Mouse (Mus musculus) embryonic facial prominence, embryonic 14.5 days (tissue): Measurements from ENCODE around the gene Gmpr. TPM values are rescaled to one million over a fixed set of nuclear protein-coding genes. Genes with fewer than 3 reads are reported as not detected.
A peak's percentile ranks its signal among the peaks of the same experiment; 100 is the strongest.

ENCODE experiments used
- ATAC-seq: fragments of 200-750 bp; cut with Nextera tagmentation; 2 replicates; pipeline ENCODE4 v1.8.0; 2017; ENCODE audit warnings: low read depth, moderate number of reproducible peaks, moderate TSS enrichment
- DNase-seq: peaks from one replicate; pipeline ENCODE4 v3.0.0-alpha.2; 2015; ENCODE audit warnings: low spot score
- H3K27ac ChIP-seq: fragments of 300-500 bp; sonication (generic); replicated peaks from 2 replicates; pipeline ENCODE4 v1.5.1; 2014; ENCODE audit warnings: low read depth, mild to moderate bottlenecking, low read length, moderate library complexity
- H3K27me3 ChIP-seq: fragments of 300-500 bp; sonication (generic); replicated peaks from 2 replicates; pipeline ENCODE4 v1.6.1; 2014; ENCODE audit warnings: low read length; ENCODE audit not compliant: control insufficient read depth, insufficient read depth
- H3K36me3 ChIP-seq: fragments of 300-500 bp; sonication (generic); 2 replicates; pipeline ENCODE4 v1.6.1; 2014; ENCODE audit warnings: low read length, mixed read lengths; ENCODE audit not compliant: control insufficient read depth, insufficient read depth
- H3K4me1 ChIP-seq: fragments of 300-500 bp; sonication (generic); 2 replicates; pipeline ENCODE4 v1.6.1; 2014; ENCODE audit warnings: antibody characterized with exemption, low read length; ENCODE audit not compliant: control insufficient read depth, insufficient read depth
- H3K4me2 ChIP-seq: fragments of 300-500 bp; sonication (generic); 2 replicates; pipeline ENCODE4 v1.6.1; 2014; ENCODE audit warnings: low read depth, mild to moderate bottlenecking, low read length, moderate library complexity, mixed read lengths
- H3K4me3 ChIP-seq: fragments of 300-500 bp; sonication (generic); 2 replicates; pipeline ENCODE4 v1.5.1; 2014; ENCODE audit warnings: low read depth, mild to moderate bottlenecking, low read length
- H3K9ac ChIP-seq: fragments of 300-500 bp; sonication (generic); 2 replicates; pipeline ENCODE4 v1.6.1; 2014; ENCODE audit warnings: low read depth, mild to moderate bottlenecking, low read length, moderate library complexity, mixed read lengths
- H3K9me3 ChIP-seq: fragments of 300-500 bp; sonication (generic); 2 replicates; pipeline ENCODE4 v1.6.1; 2016; ENCODE audit warnings: low read length; ENCODE audit not compliant: control insufficient read depth
- WGBS: fragments of 180-500 bp; shearing (Covaris S2); extraction: QIAGEN DNeasy Blood & Tissue Kit; methylation state at CpG from one replicate; pipeline ENCODE4 v1.1.7; 2014; 5-methylcytosine and 5-hydroxymethylcytosine counted together
- polyA plus RNA-seq: library from polyadenylated mRNA; unstranded; fragments of >200 nt; fragmentation: Nextera tagmentation; extraction: Ambion mirVana; gene quantifications from 2 replicates; pipeline ENCODE4 v1.2.1, GENCODE M21; 2014

Gene Gmpr
- polyA plus RNA-seq, 1 experiment from 2014 or later: 51.5 TPM

DNA sequence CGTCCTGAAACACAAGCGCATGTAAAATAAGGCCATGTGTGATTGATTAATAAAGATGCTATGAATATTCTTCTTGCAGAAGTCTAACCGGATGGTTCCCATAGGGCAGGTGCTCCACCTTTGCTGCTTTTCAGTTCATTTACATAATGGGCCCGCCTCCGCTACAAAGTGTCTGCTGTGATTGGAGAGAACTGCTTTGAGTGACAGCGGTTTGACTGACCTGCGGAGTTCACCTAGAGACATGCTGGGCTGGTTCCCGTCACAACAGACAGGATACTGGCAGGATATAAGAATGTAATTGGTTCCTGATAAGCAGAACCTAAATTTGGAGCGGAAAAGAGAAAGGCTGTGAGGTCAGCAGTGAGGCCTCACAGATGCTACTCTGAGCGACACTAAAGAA, 13.4 kb upstream of the Gmpr start:
- WGBS: 42% methylated on average over 10 of the region's 10 CpGs

DNA sequence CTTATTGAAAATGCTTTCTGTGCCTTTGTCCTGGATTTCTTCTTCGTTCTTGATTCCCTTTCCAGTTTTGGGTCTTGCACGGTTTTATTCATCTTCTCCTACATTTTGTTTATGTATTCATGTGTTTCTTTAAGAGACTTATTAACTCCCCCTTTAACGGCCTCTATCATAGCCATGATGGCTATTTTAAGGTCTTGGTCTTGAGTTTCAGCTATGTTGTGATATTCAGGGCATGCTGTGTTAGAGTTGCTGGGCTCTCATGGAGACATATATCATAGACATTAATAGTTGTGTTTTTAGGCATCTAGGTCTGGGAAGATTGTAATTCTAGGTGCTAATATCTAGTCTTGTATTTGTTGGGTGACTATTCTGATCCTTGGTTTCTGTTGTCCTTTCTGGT, 8.6 kb upstream of the Gmpr start:
- no peak overlapping the region for H3K9ac ChIP-seq
- H3K27ac ChIP-seq: no peak overlapping the region
- no peaks in the 10 kb centered on the region for H3K36me3 ChIP-seq
- H3K4me3 ChIP-seq: no peak overlapping the region
- no peaks in the 10 kb centered on the region for H3K4me1 ChIP-seq
- H3K9me3 ChIP-seq: no peaks in the 10 kb centered on the region
- no peak overlapping the region for H3K4me2 ChIP-seq
- ATAC-seq (no peak), DNase-seq (no peak)
- H3K27me3 ChIP-seq: no peaks in the 10 kb centered on the region
- 87% methylated on average over 3 of the region's 3 CpGs for WGBS

More for the DNA sequence above, 13.4 kb upstream of the Gmpr start:
- no peaks in the 10 kb centered on the region for H3K9me3 ChIP-seq
- H3K27me3 ChIP-seq: no peaks in the 10 kb centered on the region
- peak overlapping the region; percentile 30 for H3K4me2 ChIP-seq
- ATAC-seq: no peak
- H3K36me3 ChIP-seq: no peaks in the 10 kb centered on the region
- no peak for DNase-seq
- no peak overlapping the region for H3K4me3 ChIP-seq
- H3K9ac ChIP-seq: no peak overlapping the region
- H3K4me1 ChIP-seq: no peaks in the 10 kb centered on the region
- no peak overlapping the region for H3K27ac ChIP-seq

DNA sequence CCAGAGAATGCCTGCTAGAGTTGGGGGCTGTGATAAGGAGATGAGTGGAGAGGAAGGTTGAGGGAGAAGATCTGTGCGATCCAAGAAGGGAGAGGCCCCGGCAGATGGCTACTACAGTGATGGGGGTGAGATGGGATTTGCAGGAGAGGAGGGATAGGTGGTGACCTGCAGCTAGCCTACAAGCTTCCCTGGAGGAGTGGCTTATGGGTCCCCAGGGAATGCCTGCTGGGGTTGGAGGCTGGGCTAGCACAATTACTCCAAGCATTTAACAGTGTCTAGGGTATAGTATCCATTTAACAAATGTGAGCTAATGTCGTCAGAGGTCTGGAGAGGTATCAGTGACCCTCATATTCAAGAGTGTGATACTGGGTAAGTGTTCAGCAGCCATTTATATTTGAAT, 7.9 kb upstream of the Gmpr start:
- DNase-seq: no peak
- no peak overlapping the region for H3K9ac ChIP-seq
- no peak; the same call in 1 of the 2 replicates for ATAC-seq
- H3K4me3 ChIP-seq: no peak overlapping the region
- H3K4me1 ChIP-seq: no peaks in the 10 kb centered on the region
- H3K27me3 ChIP-seq: no peaks in the 10 kb centered on the region
- H3K27ac ChIP-seq: no peak overlapping the region
- H3K36me3 ChIP-seq: no peaks in the 10 kb centered on the region
- no peaks in the 10 kb centered on the region for H3K9me3 ChIP-seq
- H3K4me2 ChIP-seq: no peak overlapping the region
- 86% methylated on average over 3 of the region's 3 CpGs for WGBS

DNA sequence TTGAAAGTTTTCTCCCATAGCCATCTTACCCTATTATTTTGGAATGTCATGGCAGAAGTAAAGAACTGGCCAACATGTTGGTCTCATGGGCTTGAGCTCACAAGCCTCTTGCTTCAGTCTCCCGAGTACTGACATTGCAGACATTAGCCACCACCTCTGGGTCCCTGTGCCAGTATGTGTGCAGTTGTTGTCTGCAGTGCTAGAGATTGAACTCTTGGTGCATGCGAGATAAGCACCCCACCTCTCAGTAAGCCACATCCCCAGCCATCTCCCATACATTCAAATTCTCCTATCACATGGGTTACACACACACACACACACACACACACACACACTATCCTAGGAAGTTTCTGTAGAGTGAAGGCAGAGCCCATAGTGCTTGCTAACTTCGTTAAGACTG, 7.3 kb upstream of the Gmpr start:
- ATAC-seq (no peak), DNase-seq (no peak)
- no peak overlapping the region for H3K27ac ChIP-seq
- H3K4me1 ChIP-seq: no peaks in the 10 kb centered on the region
- WGBS: 83% methylated on average over 3 of the region's 3 CpGs
- H3K4me2 ChIP-seq: no peak overlapping the region
- no peak overlapping the region for H3K9ac ChIP-seq
- no peaks in the 10 kb centered on the region for H3K36me3 ChIP-seq
- no peak overlapping the region for H3K4me3 ChIP-seq
- H3K27me3 ChIP-seq: no peaks in the 10 kb centered on the region
- H3K9me3 ChIP-seq: no peaks in the 10 kb centered on the region

DNA sequence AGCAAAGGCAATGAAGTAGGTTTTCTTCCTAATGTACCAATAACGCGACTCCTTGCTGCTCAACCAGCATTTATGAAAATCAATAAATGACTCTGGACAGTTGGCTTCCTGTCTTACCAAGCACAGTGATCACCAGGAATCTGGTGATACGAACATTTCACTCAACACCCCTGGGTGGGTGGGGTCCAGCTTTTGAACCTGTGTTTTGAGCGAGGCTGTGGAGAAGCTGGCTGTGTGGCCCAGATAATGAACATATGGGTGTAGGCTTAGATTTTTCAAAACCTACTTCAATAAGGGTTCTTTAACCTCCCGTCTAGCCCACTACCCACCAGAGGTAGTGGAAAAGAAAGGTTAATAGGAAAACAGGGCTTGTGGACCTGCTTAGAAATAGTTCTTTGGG, 4.5 kb upstream of the Gmpr start:
- Histone ChIP-seq H3K4me1 (0 out of 2 replicates have a peak, but pooled peaks cover 2% of the 10 kb centered on the region), H3K27me3 (no peaks in the 10 kb centered on the region), H3K4me3 (no peak overlapping the region), H3K9ac (no peak overlapping the region), H3K36me3 (no peaks in the 10 kb centered on the region), H3K4me2 (no peak overlapping the region), H3K27ac (no peak overlapping the region), H3K9me3 (no peaks in the 10 kb centered on the region)
- WGBS: 84% methylated on average over 5 of the region's 5 CpGs
- DNase-seq (no peak), ATAC-seq (no peak)

DNA sequence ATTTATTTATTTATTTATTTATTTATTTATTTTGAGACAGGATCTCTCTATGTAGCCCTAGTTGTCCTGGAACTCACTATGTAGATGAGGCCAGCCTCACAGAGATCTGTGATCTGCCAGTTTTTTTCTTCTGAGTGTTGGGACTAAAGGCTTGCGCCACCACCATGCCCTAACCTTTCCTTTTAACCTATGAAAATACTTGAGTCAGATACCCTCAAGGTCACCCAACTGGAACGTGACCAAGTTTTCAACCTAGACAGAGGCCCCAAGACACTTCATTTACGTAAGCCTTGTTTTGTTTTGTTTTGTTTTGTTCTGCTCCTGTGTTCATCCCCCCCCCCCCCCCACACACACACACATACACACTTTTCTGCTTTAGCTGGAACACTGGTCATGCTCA, 1.7 kb upstream of the Gmpr start:
- Histone ChIP-seq H3K27me3 (no peaks in the 10 kb centered on the region; the same call in 1 of the 2 replicates), H3K9me3 (no peaks in the 10 kb centered on the region), H3K36me3 (no peaks in the 10 kb centered on the region), H3K4me2 (no peak overlapping the region), H3K4me1 (peaks cover 3% of the 10 kb centered on the region; the same call in 1 of the 2 replicates), H3K4me3 (no peak overlapping the region), H3K9ac (no peak overlapping the region), H3K27ac (no peak overlapping the region)
- no peak for ATAC-seq
- no peak for DNase-seq
- WGBS: 87% methylated on average over 3 of the region's 3 CpGs

DNA sequence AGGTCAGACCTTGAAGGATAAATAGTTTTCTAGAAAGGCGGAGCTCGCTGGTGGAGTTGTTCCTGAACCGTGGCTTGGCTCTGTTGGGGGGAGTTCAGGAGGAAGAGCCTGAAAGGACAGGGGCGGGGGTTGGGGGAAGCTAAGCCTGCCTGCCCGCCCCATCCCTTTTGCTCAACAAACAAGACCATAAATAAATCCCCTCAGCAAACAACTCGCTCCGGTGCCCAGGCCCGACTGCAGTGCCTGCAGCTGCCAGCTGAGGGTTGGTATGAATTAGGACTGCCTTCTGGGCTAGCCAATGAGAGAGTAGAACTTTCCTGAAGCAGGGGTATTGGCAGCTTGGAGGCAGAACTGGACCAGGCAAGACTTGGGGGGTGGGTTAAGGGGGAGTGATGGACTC, 1.3 kb downstream of the Gmpr start:
- WGBS: 0% methylated on average over 8 of the region's 8 CpGs
- Histone ChIP-seq H3K27ac (no peak overlapping the region), H3K9ac (peak overlapping the region; percentile 69; the same call in 1 of the 2 replicates), H3K4me3 (peak overlapping the region; percentile 60), H3K9me3 (no peaks in the 10 kb centered on the region), H3K4me1 (peaks cover 16% of the 10 kb centered on the region), H3K4me2 (peak overlapping the region; percentile 98), H3K36me3 (no peaks in the 10 kb centered on the region), H3K27me3 (no peaks in the 10 kb centered on the region; the same call in 1 of the 2 replicates)
- ATAC-seq (peak; percentile 64), DNase-seq (peak; percentile 66)

DNA sequence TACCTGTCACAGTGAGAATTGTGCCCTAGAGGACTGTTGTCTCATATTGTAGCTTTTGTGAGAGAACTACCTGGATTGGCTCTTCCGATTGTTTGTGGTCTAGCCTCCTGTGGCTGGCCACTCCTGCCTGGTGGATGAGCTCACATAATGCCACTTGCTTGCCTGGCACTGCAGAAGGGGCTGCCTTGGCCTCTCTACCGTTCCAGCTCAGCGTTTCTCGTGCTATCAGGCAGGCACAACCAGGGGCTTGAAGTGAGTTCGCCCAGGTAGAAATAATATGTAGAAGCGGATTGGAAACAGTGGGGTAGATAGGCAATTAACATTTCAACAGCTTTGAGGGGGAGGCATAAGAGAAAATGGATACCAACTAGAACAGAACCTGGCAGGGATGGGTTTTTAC, 2.1 kb downstream of the Gmpr start:
- DNase-seq (no peak), ATAC-seq (no peak)
- Histone ChIP-seq H3K9me3 (no peaks in the 10 kb centered on the region), H3K9ac (no peak overlapping the region), H3K27ac (no peak overlapping the region), H3K4me3 (no peak overlapping the region), H3K4me1 (peaks cover 21% of the 10 kb centered on the region), H3K36me3 (no peaks in the 10 kb centered on the region), H3K27me3 (no peaks in the 10 kb centered on the region; the same call in 1 of the 2 replicates), H3K4me2 (no peak overlapping the region)
- 66% methylated on average over 6 of the region's 6 CpGs for WGBS

DNA sequence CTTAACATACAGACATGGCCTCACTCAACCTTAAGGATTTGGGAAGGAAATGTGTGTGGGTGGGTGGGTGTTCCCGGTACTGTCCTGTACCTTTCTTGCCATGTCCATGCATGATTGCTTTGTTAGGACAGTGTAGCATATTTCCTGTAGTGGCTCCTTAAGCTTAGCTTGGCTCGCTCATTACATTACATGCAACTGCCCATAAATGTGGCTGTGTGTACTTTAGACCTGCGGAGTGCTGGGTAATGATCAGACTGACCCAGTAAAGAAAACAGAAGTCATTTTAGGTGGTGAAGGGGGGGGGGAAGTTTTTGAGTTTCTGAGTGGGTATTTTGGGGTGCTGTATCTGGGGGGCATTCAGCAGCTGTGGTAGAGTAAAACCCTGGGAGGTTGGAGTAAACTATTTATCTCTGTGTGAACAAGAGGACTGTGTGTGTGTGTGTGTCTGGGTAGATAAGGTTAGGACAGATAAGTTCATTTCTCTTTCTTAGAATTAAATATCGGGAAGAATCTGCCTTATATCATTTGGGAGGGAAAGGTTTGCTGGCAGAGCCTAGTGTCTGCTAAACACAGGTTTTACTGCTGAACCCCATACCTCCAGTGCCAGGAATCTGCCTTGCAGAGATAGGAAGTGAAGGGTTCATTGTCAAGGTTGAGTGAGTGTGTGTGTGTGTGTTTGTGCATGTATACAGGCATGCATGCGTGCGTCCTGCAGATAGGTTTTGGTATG, 4.6 kb downstream of the Gmpr start:
- no peak for ATAC-seq
- Histone ChIP-seq H3K4me2 (no peak overlapping the region), H3K9ac (no peak overlapping the region), H3K9me3 (no peaks in the 10 kb centered on the region), H3K36me3 (no peaks in the 10 kb centered on the region), H3K4me3 (no peak overlapping the region), H3K4me1 (peaks cover 46% of the 10 kb centered on the region), H3K27me3 (no peaks in the 10 kb centered on the region; the same call in 1 of the 2 replicates), H3K27ac (no peak overlapping the region)
- DNase-seq: no peak
- WGBS: 75% methylated on average over 6 of the region's 6 CpGs
